Mouse (Mus musculus) NIH3T3 (cell line): ENCODE measurements around the gene Gm10842.
"Not testable (repeated sequence)": the region's sequence is repeated elsewhere in the genome, so short reads cannot be mapped to it uniquely, and the experiment has no call there.

ENCODE experiments used
- DNase-seq: peaks from one replicate; pipeline ENCODE4 v3.0.0-alpha.2; 2012; ENCODE audit warnings: low read depth

Gene Gm10842

DNA sequence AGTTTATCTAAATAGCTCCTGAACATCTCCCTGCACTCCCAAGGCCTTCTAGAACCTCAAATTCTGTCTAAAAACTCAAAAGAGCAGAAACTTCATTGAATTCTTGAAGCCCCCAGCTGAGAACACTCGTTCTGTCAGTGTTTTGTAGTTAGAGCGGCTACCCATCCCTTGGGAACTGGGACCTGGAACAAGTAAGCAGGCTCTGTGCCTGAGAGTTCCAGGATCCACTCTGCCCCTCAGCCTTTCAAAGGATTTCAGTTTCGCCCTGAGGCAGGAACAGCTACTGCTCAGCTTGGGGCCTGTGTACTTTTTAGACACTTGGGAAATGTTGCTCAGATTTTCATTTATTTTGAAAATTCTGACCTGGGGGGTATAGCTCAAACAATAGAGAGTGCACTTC lies at the start of gene Gm10842:
Gene Gm10842, plus strand, starts transcription at position 301 of the 400 bp plus-strand sequence.
- DNase-seq, result no peak

DNA sequence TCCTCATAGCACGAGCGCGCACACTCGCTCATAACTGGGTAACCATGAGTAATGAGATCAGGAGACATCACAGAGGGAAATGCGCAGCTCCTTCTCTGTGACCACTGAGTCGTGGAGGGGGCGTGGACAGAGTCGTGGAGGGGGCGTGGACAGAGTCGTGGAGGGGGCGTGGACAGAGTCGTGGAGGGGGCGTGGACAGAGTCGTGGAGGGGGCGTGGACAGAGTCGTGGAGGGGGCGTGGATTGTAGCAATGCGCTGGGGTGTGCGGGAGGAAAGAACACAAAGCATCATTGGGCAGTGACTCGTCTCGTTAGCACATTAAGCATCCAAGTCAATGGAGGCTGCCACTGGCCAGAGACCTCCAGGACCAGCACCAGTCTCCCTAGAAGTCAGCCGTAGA lies 34.2 kb upstream of the Gm10842 start:
- not testable (repeated sequence) for DNase-seq

- DNase-seq, result no peak
These were observed 28.9 kb upstream of the Gm10842 start for GRCm38 (mm10) chr11:105117814-105118213.

DNA sequence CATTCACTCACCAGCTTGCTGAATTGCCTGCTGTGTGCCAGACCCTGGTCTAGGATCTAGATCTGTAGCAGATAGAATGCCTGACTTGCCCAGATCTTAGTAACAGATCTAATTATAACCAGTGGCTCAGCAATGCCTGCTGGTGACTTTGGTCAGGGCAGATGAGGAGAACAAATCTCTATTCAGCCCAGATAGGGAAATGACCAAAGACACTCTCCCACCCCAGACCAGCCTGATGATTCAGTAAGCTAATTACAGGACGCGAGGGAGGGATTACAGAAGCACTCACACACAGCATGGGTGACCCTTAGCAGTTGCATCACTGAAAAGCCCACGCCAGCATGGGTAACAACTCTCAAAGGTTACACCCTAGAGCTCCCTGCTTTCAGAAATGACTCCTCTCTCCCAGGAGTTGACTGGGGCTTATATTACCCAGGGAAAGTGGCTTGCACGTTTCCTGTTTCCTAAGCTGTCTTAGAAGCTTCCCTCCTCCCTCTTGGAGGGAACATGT lies 26.1 kb upstream of the Gm10842 start:
- DNase-seq, result peak; percentile 40

DNA sequence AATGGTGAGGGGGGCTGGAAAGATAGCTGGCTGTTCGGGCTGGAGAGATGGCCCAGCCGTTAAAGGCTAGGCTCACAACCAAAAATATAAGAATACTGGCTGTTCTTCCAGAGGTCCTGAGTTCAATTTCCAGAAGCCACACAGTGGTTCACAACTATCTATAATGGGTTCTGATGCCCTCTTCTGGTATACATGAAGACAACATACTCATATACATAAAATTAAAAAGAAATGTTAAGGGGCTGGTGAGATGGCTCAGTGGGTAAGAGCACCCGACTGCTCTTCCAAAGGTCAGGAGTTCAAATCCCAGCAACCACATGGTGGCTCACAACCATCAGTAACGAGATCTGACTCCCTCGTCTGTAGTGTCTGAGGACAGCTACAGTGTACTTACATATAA lies 24.9 kb upstream of the Gm10842 start:
- not testable (repeated sequence) for DNase-seq

GRCm38 (mm10) chr11:105123986-105124385 lies 22.7 kb upstream of the Gm10842 start:
- peak; percentile 80 for DNase-seq

GRCm38 (mm10) chr11:105125735-105126519 lies 20.8 kb upstream of the Gm10842 start, which contains the start of gene Mettl2:
Mettl2 (plus strand) TSS chr11:105126425.
- peak; percentile 92 for DNase-seq

GRCm38 (mm10) chr11:105126520-105127029 lies 20.1 kb upstream of the Gm10842 start:
- peak; percentile 13 for DNase-seq

DNA sequence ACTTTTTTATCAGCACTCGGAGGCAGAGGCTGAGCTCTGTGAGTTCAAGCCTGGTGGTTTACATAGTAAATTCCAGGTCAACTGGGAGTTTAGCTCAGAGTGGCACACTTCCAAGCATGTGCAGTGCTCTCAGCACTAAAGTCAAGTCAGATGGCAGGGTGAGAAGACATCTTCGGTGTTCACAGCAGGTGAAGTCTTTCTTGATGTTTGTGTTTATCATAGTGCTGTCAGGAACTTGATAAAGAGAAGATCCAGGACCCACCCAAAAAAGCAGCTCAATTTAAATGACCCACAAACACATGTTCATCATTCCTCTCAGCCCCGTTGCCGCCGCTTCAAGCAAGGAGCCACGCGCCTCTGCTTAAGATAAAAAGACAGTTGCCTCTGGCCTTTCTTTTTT lies 11.0 kb upstream of the Gm10842 start:
- no peak for DNase-seq

GRCm38 (mm10) chr11:105137255-105137654 lies 9.4 kb upstream of the Gm10842 start:
- DNase-seq, result not testable (repeated sequence)

DNA sequence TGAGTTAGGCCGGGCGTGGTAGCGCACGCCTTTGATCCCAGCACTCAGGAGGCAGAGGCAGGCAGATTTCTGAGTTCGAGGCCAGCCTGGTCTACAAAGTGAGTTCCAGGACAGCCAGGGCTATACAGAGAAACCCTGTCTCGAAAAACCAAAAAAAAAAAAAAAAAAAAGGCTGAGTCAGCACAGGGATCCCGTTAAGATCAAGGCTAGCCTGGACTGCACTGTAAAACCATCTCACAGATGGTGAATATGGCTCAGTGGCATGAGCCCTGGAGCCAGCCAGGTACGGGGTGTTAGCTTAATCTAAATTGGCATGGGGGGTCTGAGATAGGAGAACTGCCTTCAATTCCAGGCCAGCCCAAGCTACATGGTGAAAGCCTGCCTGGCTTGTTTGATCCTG lies 6.2 kb upstream of the Gm10842 start:
- DNase-seq, result not testable (repeated sequence)

DNA sequence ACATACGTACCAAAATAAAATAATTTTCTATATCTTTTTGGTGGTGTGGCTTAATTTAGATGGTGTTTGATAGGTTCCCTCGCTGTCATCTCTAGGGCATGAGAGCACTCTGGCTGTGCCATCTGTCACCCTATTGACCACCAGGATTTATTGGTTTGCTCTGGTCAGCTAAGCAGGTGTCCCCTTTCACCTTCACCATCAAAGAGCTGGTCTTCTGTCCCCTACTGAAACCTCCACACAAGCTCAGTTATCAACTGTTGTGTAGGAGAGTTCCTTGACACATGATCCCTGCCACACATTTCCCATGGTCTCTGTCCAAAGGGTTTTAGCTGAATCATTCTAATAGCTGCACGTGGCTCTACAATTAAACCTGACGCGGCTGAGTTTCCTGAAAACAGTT lies 5.6 kb upstream of the Gm10842 start:
- no peak for DNase-seq

GRCm38 (mm10) chr11:105143564-105143963 lies 3.1 kb upstream of the Gm10842 start:
- DNase-seq, result no peak

- no peak for DNase-seq
These were observed 2.6 kb upstream of the Gm10842 start for GRCm38 (mm10) chr11:105144084-105144483.

- peak; percentile 51 for DNase-seq
These were observed 2.0 kb upstream of the Gm10842 start for GRCm38 (mm10) chr11:105144508-105145210.

DNA sequence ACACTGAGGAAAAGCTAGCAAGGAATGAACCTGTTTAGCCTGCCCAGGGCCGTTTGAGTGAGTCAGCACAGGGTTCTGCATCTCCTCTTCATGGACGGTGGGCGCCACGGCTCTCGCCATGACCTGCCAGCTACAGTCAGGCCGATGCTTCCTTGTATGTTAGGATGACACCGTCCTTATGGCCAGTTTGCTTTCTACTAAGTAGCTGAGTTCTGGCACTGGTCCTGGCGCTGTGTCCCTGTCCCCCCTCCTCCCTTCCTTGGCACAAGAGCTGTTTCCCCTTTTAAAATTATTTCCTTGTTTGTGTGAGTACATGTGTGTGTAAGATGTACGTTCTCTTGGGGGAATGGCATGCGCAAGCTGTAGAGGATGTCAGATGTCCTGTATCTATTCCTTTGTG lies 1.5 kb upstream of the Gm10842 start:
- DNase-seq, result no peak

GRCm38 (mm10) chr11:105149353-105149752 lies 2.7 kb downstream of the Gm10842 start:
- peak; percentile 17 for DNase-seq

DNA sequence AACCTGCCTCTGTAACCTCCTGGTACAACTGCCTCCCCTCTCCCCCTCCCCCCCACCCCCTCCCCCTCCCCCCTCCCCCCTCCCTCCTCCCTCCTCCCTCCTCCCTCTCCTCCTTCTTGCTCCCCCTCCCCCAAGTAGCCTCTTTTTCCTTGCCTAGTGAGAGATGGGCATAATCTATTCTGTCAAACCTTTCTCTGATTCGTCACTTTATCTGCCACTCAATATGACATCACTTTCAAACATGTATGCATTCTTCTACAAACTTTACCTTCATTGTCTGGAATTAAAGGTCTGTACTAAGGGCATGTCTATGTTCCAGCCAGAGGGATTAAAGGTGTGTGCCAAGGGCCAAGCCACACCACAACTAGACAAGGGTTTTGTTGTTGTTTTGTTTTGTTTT lies 3.1 kb downstream of the Gm10842 start:
- DNase-seq, result peak; percentile 35

DNA sequence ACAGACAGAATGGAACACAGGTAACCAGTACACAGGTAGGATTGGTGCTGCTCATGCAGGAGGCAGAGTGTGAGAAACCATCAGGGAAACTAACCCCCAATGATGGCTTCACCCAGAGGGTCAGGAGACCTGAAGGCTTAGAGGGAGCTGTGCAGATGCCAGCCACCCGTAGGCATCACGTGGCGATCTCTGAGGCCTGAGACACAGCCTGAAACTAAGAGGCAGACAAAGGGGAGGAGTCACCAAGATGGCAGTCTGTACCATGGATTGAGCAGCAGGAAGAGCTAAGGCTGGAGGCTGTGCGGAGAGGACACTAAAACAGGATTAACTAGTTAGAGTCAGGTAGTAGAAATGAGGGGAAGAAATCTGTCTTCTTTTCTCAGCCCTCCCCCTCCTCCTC lies 4.0 kb downstream of the Gm10842 start:
- DNase-seq, result no peak

DNA sequence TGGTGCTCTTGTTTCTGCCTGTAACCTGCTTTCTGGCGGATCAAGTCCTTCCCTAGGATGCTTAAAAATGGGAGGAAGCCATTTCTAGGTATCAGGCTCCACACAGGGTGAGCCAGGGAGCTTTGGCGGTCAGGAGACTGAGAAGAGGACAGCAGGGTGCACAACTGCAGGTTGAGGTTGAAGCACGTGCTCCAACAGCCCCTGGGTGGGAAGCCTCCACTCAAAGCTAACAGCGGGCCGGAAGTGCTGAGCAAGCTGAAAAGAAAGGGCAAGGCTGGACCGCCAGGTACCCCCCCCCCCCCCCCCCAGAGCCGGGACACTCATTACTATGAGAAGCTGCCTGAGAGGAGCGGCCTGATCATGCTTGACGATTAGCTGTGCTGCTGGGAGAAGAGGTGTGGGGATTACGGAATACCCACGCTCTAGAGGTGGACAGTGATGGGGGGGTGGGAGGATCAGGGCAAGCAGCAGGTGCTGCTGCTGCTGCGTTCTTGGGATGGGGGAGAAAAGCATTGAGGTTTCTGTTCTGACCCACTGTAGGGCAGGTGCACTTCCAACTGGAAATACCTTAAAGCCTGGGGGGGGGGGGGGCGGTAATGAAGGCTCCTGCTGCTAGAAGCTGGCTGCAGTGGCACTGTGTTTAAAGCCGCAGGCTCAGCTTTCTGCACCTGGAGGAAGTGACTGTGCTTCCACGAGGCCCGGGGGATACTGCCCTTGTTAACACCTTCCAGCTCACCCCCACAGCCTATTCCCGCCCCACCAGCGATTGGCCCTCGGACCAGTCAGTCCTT lies 4.7 kb downstream of the Gm10842 start:
- no peak for DNase-seq

DNA sequence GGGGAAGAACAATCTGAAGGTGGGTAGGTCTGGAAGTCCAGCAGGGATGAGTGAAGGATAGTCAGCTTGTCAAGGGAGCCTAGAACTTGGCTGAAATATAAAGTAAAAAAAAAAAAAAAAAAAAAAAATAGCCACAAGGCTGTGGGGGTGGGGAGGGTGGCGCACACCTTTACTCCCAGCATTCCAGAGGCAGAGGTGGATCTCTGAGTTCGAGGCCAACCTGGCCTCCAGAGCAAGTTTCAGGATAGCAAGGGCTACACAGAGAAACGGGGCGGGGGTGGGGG lies 5.3 kb downstream of the Gm10842 start:
- DNase-seq, result no peak

GRCm38 (mm10) chr11:105152357-105152899 lies 5.7 kb downstream of the Gm10842 start:
- DNase-seq, result no peak
